Mouse (Mus musculus) CH12.LX (cell line): ENCODE results near the gene B3gnt8. TPM values are rescaled to one million over a fixed set of nuclear protein-coding genes. Genes with fewer than 3 reads are reported as not detected.

Experiments
- DNase-seq: peaks from one replicate; pipeline ENCODE4 v3.0.0-alpha.2; 2013; ENCODE audit errors: extremely low read depth
- H3K27ac ChIP-seq: 2 replicates; pipeline ENCODE4 v1.5.1; 2012; ENCODE audit warnings: low read depth, mild to moderate bottlenecking, control low read depth, moderate library complexity; ENCODE audit not compliant: insufficient read depth
- H3K27me3 ChIP-seq: replicated peaks from 2 replicates; pipeline ENCODE3; 2012; ENCODE audit warnings: inconsistent platforms
- H3K36me3 ChIP-seq, 2 experiments: replicated peaks in 1 of 2; 2 replicates each; pipeline versions ENCODE3 to v1.6.1; 2012; ENCODE audit warnings: inconsistent platforms in 1 of 2, low read length in 1 of 2, mild to moderate bottlenecking in 1 of 2, mixed read lengths in 1 of 2, moderate library complexity in 1 of 2; ENCODE audit not compliant: control insufficient read depth in 1 of 2, insufficient read depth in 1 of 2
- H3K4me1 ChIP-seq, 2 experiments: 2 replicates each; pipeline ENCODE4 v1.6.1; 2012; ENCODE audit warnings: inconsistent platforms in 1 of 2, moderate library complexity in 1 of 2; ENCODE audit not compliant: insufficient read depth in 2 of 2, control insufficient read depth in 1 of 2
- H3K4me2 ChIP-seq: 2 replicates; pipeline ENCODE4 v1.6.1; 2012; ENCODE audit warnings: low read depth, mild to moderate bottlenecking, control low read depth; ENCODE audit not compliant: poor library complexity, insufficient read depth, severe bottlenecking
- H3K4me3 ChIP-seq, 3 experiments: fragments of 150-350 bp in 1 of 3; sonication (generic) in 1 of 3; replicated peaks in 1 of 3; 2 replicates each; pipeline versions ENCODE3 to v1.5.1; 2011 to 2012; ENCODE audit warnings: low read depth in 2 of 3, low read length in 2 of 3, mild to moderate bottlenecking in 2 of 3, moderate library complexity in 2 of 3, control low read depth in 1 of 3, improper control_type of control experiment in 1 of 3, inconsistent platforms in 1 of 3, mixed read lengths in 1 of 3; ENCODE audit not compliant: poor library complexity in 1 of 3
- H3K79me2 ChIP-seq: replicated peaks from 2 replicates; pipeline ENCODE4 v1.6.1; 2012; ENCODE audit warnings: mild to moderate bottlenecking, moderate library complexity; ENCODE audit not compliant: control insufficient read depth, poor library complexity, insufficient read depth, severe bottlenecking; ENCODE audit errors: extremely low read depth
- H3K9ac ChIP-seq: 2 replicates; pipeline ENCODE4 v1.6.1; 2012; ENCODE audit warnings: low read depth, mild to moderate bottlenecking, control low read depth, moderate library complexity; ENCODE audit not compliant: insufficient read depth
- H3K9me3 ChIP-seq: replicated peaks from 2 replicates; pipeline ENCODE3; 2012; ENCODE audit warnings: low read length, inconsistent platforms, mixed read lengths
- BHLHE40 ChIP-seq: IDR thresholded peaks from 2 replicates; pipeline ENCODE4 v1.6.1; 2011; ENCODE audit warnings: mild to moderate bottlenecking, low read depth, low read length, improper control_type of control experiment
- CTCF ChIP-seq, 2 experiments: IDR thresholded peaks in 1 of 2; conservative IDR thresholded peaks in 1 of 2; 2 replicates each; pipeline ENCODE4 v1.5.1; 2011 to 2012; ENCODE audit warnings: low read depth in 2 of 2, low read length in 2 of 2, improper control_type of control experiment in 1 of 2, inconsistent platforms in 1 of 2, mild to moderate bottlenecking in 1 of 2, moderate library complexity in 1 of 2
- EP300 ChIP-seq: IDR thresholded peaks from 2 replicates; pipeline ENCODE4 v1.6.1; 2011; ENCODE audit warnings: low read length, improper control_type of control experiment
- GABPA ChIP-seq: IDR thresholded peaks from 2 replicates; pipeline ENCODE4 v1.6.1; 2012; ENCODE audit warnings: low read depth, low read length, improper control_type of control experiment, inconsistent platforms; ENCODE audit not compliant: insufficient replicate concordance
- IRF4 ChIP-seq: IDR thresholded peaks from 2 replicates; pipeline ENCODE4 v1.6.1; 2014; ENCODE audit warnings: low read depth, mild to moderate bottlenecking, inconsistent platforms, low read length, improper control_type of control experiment
- MAFK ChIP-seq: IDR thresholded peaks from 2 replicates; pipeline ENCODE4 v1.6.1; 2011; ENCODE audit warnings: low read length, improper control_type of control experiment; ENCODE audit not compliant: insufficient replicate concordance
- MAX ChIP-seq: IDR thresholded peaks from 2 replicates; pipeline ENCODE4 v1.6.1; 2011; ENCODE audit warnings: low read length, improper control_type of control experiment
- MAZ ChIP-seq: IDR thresholded peaks from 2 replicates; pipeline ENCODE4 v1.6.1; 2012; ENCODE audit warnings: low read depth, mild to moderate bottlenecking, inconsistent platforms, low read length, improper control_type of control experiment, moderate library complexity
- POLR2AphosphoS2 ChIP-seq: IDR thresholded peaks from 2 replicates; pipeline ENCODE4 v1.6.1; 2011; ENCODE audit warnings: low read depth, low read length, improper control_type of control experiment
- RAD21 ChIP-seq: IDR thresholded peaks from 2 replicates; pipeline ENCODE4 v1.6.1; 2011; ENCODE audit warnings: low read depth, mild to moderate bottlenecking, low read length, improper control_type of control experiment, moderate library complexity
- SMC3 ChIP-seq: IDR thresholded peaks from 2 replicates; pipeline ENCODE4 v1.6.1; 2011; ENCODE audit warnings: low read depth, low read length, improper control_type of control experiment
- TBP ChIP-seq: conservative IDR thresholded peaks from 2 replicates; pipeline ENCODE4 v1.6.1; 2011; ENCODE audit warnings: low read depth, low read length, improper control_type of control experiment
- USF1 ChIP-seq: IDR thresholded peaks from 2 replicates; pipeline ENCODE4 v1.6.1; 2014; ENCODE audit warnings: low read depth, mild to moderate bottlenecking, inconsistent platforms, low read length, improper control_type of control experiment
- ZKSCAN1 ChIP-seq: IDR thresholded peaks from 2 replicates; pipeline ENCODE4 v1.6.1; 2012; ENCODE audit warnings: low read depth, inconsistent platforms, low read length, improper control_type of control experiment, borderline replicate concordance
- ZNF384 ChIP-seq: IDR thresholded peaks from 2 replicates; pipeline ENCODE4 v1.6.1; 2012; ENCODE audit warnings: low read depth, low read length, improper control_type of control experiment, inconsistent platforms
- dilution Hi-C: fragments of 300-500 bp; cut with MboI; formaldehyde crosslinking; loops from 2 replicates; pipeline ENCODE4 v1.14.3; 2020; ENCODE audit warnings: low sequenced_read_pairs; ENCODE audit not compliant: extremely low pct_unique_long_range_greater_than_20kb, extremely low pct_ligation_motif_present
- in situ Hi-C: fragments of 300-500 bp; cut with MboI; formaldehyde crosslinking; loops from 3 replicates; pipeline ENCODE4 v1.14.3; 2019; ENCODE audit warnings: low sequenced_read_pairs, low pct_ligation_motif_present, low pct_unique_long_range_greater_than_20kb, mixed read lengths
- polyA plus RNA-seq: library from polyadenylated mRNA; unstranded; fragments of >175 nt; gene quantifications from 2 replicates; pipeline ENCODE4 v1.2.1, GENCODE M21; 2012; ENCODE audit warnings: low read depth; ENCODE audit not compliant: insufficient read length
- total RNA-seq, 2 experiments: library from RNA; depleted of rRNA; stranded (reverse); fragments of 300-350 nt in 1 of 2; fragments of >200 nt in 1 of 2; gene quantifications; 2 replicates each; pipeline ENCODE4 v1.2.3; 2012 to 2014

The B3gnt8 gene
- total and polyA plus RNA-seq, 3 experiments = 0.21 to 0.24 TPM; not detected in 1

- no peak for TF ChIP-seq MAFK
- no peak for TF ChIP-seq SMC3
- TF ChIP-seq EP300 = peak; percentile 32; the same call in 1 of the 2 replicates
- peak; percentile 65; the same call in 1 of the 2 replicates for TF ChIP-seq TBP
- no peak for TF ChIP-seq GABPA
- TF ChIP-seq MAX = no peak
- no peak for TF ChIP-seq RAD21
- TF ChIP-seq POLR2AphosphoS2 = 0 out of 2 replicates have a peak, but pooled peaks have one; percentile 51
- peak; percentile 67; the same call in 1 of the 2 replicates for TF ChIP-seq MAZ
- no peak for TF ChIP-seq ZKSCAN1
These were observed 57.2 kb downstream of the B3gnt8 start (continued) for GRCm38 (mm10) chr7:25683474-25684180.

GRCm38 (mm10) chr7:25684659-25685058 is 58.2 kb downstream of the B3gnt8 start:
- H3K36me3 ChIP-seq = peaks cover 0 to 28% of the 10 kb centered on the region in 2 experiments
- no peak overlapping the region for H3K4me2 ChIP-seq
- no peaks in the 10 kb centered on the region for H3K27me3 ChIP-seq
- no peak for DNase-seq
- H3K9ac ChIP-seq = no peak overlapping the region
- in situ Hi-C loops = no loop called here
- no peak overlapping the region for H3K4me3 ChIP-seq
- dilution Hi-C loops = no loop called here
- no peak overlapping the region for H3K27ac ChIP-seq
- peaks cover 16% of the 10 kb centered on the region for H3K79me2 ChIP-seq
- H3K9me3 ChIP-seq = no peaks in the 10 kb centered on the region
- H3K4me1 ChIP-seq = peaks cover 23 to 56% of the 10 kb centered on the region in 2 experiments
- TF ChIP-seq GABPA = no peak
- TF ChIP-seq ZNF384 = no peak
- no peak for TF ChIP-seq BHLHE40
- TF ChIP-seq EP300 = no peak
- no peak for TF ChIP-seq USF1
- TF ChIP-seq CTCF (conservative IDR thresholded peaks at IDR 0.05 in 1 of 2, IDR thresholded peaks at IDR 0.05 in 1 of 2; ENCODE audit: low read depth in 2 of 2, low read length in 2 of 2) = no peak
- TF ChIP-seq IRF4 = no peak
- TF ChIP-seq, all 38 proteins: peak for 0

Other genes with a start within 250 kb of the B3gnt8 start
- 2.7 and 3.4 TPM in 2 replicates for gene Lipe, start 227.9 kb upstream of the B3gnt8 start, total RNA-seq (2012; rRNA removed)
- gene Lipe, start 227.9 kb upstream of the B3gnt8 start, total RNA-seq (2014; rRNA removed) = 2.3 and 2.8 TPM in 2 replicates
- 5.9 and 6.4 TPM in 2 replicates for gene Lipe, start 227.9 kb upstream of the B3gnt8 start, polyA plus RNA-seq
- not detected in 2 replicates for gene Cxcl17, start 213.8 kb upstream of the B3gnt8 start, total RNA-seq (2012; rRNA removed)
- gene Cxcl17, start 213.8 kb upstream of the B3gnt8 start, total RNA-seq (2014; rRNA removed) = not detected in 2 replicates
- not detected in 2 replicates for gene Cxcl17, start 213.8 kb upstream of the B3gnt8 start, polyA plus RNA-seq
- gene Ceacam1, start 149.1 kb upstream of the B3gnt8 start, total RNA-seq (2012; rRNA removed) = 3.1 TPM in 2 replicates
- gene Ceacam1, start 149.1 kb upstream of the B3gnt8 start, total RNA-seq (2014; rRNA removed) = 4.7 and 5.9 TPM in 2 replicates
- gene Ceacam1, start 149.1 kb upstream of the B3gnt8 start, polyA plus RNA-seq = 19.2 and 25.1 TPM in 2 replicates
- gene Ceacam2, start 86.8 kb upstream of the B3gnt8 start, total RNA-seq (2012; rRNA removed) = 0.08 TPM in 1 of 2 replicates, not detected in the other
- gene Ceacam2, start 86.8 kb upstream of the B3gnt8 start, total RNA-seq (2014; rRNA removed) = not detected in 2 replicates
- gene Ceacam2, start 86.8 kb upstream of the B3gnt8 start, polyA plus RNA-seq = 0.64 and 0.90 TPM in 2 replicates
- gene Erich4, start 10.8 kb upstream of the B3gnt8 start, total RNA-seq (2012; rRNA removed) = not detected in 2 replicates
- not detected in 2 replicates for gene Erich4, start 10.8 kb upstream of the B3gnt8 start, total RNA-seq (2014; rRNA removed)
- not detected in 2 replicates for gene Erich4, start 10.8 kb upstream of the B3gnt8 start, polyA plus RNA-seq
- 18.7 and 21.4 TPM in 2 replicates for gene Dmac2, start 7.2 kb upstream of the B3gnt8 start, total RNA-seq (2012; rRNA removed)
- gene Dmac2, start 7.2 kb upstream of the B3gnt8 start, total RNA-seq (2014; rRNA removed) = 19.8 and 20.6 TPM in 2 replicates
- 35.0 and 35.1 TPM in 2 replicates for gene Dmac2, start 7.2 kb upstream of the B3gnt8 start, polyA plus RNA-seq
- gene Bckdha, start 32.3 kb downstream of the B3gnt8 start, total RNA-seq (2012; rRNA removed) = 14.9 and 19.9 TPM in 2 replicates
- gene Bckdha, start 32.3 kb downstream of the B3gnt8 start, total RNA-seq (2014; rRNA removed) = 20.8 and 21.4 TPM in 2 replicates
- 13.4 and 17.2 TPM in 2 replicates for gene Bckdha, start 32.3 kb downstream of the B3gnt8 start, polyA plus RNA-seq
- gene Exosc5, start 32.5 kb downstream of the B3gnt8 start, total RNA-seq (2012; rRNA removed) = 105 and 116 TPM in 2 replicates
- gene Exosc5, start 32.5 kb downstream of the B3gnt8 start, total RNA-seq (2014; rRNA removed) = 114 and 123 TPM in 2 replicates
- 102 and 125 TPM in 2 replicates for gene Exosc5, start 32.5 kb downstream of the B3gnt8 start, polyA plus RNA-seq
- 0.17 and 0.55 TPM in 2 replicates for gene Tmem91, start 48.5 kb downstream of the B3gnt8 start, total RNA-seq (2012; rRNA removed)
- not detected in 2 replicates for gene Tmem91, start 48.5 kb downstream of the B3gnt8 start, total RNA-seq (2014; rRNA removed)
- 1.3 and 1.9 TPM in 2 replicates for gene Tmem91, start 48.5 kb downstream of the B3gnt8 start, polyA plus RNA-seq
- 13.1 and 15.8 TPM in 2 replicates for gene B9d2, start 54.1 kb downstream of the B3gnt8 start, total RNA-seq (2012; rRNA removed)
- gene B9d2, start 54.1 kb downstream of the B3gnt8 start, total RNA-seq (2014; rRNA removed) = 9.3 and 10.0 TPM in 2 replicates
- 21.2 and 23.8 TPM in 2 replicates for gene B9d2, start 54.1 kb downstream of the B3gnt8 start, polyA plus RNA-seq
- 25.9 and 28.8 TPM in 2 replicates for gene Tgfb1, start 60.3 kb downstream of the B3gnt8 start, total RNA-seq (2012; rRNA removed)
- 8.7 and 9.2 TPM in 2 replicates for gene Tgfb1, start 60.3 kb downstream of the B3gnt8 start, total RNA-seq (2014; rRNA removed)
- 104 and 109 TPM in 2 replicates for gene Tgfb1, start 60.3 kb downstream of the B3gnt8 start, polyA plus RNA-seq
- 14.1 and 14.4 TPM in 2 replicates for gene Ccdc97, start 92.4 kb downstream of the B3gnt8 start, total RNA-seq (2012; rRNA removed)
- gene Ccdc97, start 92.4 kb downstream of the B3gnt8 start, total RNA-seq (2014; rRNA removed) = 4.5 and 5.7 TPM in 2 replicates
- 38.8 and 44.8 TPM in 2 replicates for gene Ccdc97, start 92.4 kb downstream of the B3gnt8 start, polyA plus RNA-seq
- gene Hnrnpul1, start 128.1 kb downstream of the B3gnt8 start, total RNA-seq (2012; rRNA removed) = 67.6 and 72.2 TPM in 2 replicates
- 44.7 and 52.6 TPM in 2 replicates for gene Hnrnpul1, start 128.1 kb downstream of the B3gnt8 start, total RNA-seq (2014; rRNA removed)
- 155 and 188 TPM in 2 replicates for gene Hnrnpul1, start 128.1 kb downstream of the B3gnt8 start, polyA plus RNA-seq
- gene Axl, start 162.1 kb downstream of the B3gnt8 start, total RNA-seq (2012; rRNA removed) = 0.76 and 0.98 TPM in 2 replicates
- gene Axl, start 162.1 kb downstream of the B3gnt8 start, total RNA-seq (2014; rRNA removed) = 0.15 and 0.19 TPM in 2 replicates
- 0.96 and 1.6 TPM in 2 replicates for gene Axl, start 162.1 kb downstream of the B3gnt8 start, polyA plus RNA-seq
- 0.04 TPM in 1 of 2 replicates, not detected in the other for gene Cyp2s1, start 190.3 kb downstream of the B3gnt8 start, total RNA-seq (2012; rRNA removed)
- gene Cyp2s1, start 190.3 kb downstream of the B3gnt8 start, total RNA-seq (2014; rRNA removed) = not detected in 2 replicates
- gene Cyp2s1, start 190.3 kb downstream of the B3gnt8 start, polyA plus RNA-seq = not detected in 2 replicates